Mouse (Mus musculus) adrenal gland, postnatal 25 days (tissue): ENCODE measurements around the gene Lyz1. TPM values are rescaled to one million over a fixed set of nuclear protein-coding genes. Genes with fewer than 3 reads are reported as not detected.
"Not testable (repeated sequence)": the region's sequence is repeated elsewhere in the genome, so short reads cannot be mapped to it uniquely, and the experiment has no call there.

Experiments
- DNase-seq: peaks from one replicate; pipeline ENCODE4 v3.0.0; 2021; ENCODE audit warnings: mixed read lengths
- long read RNA-seq: library from polyadenylated mRNA; stranded (forward); transcript quantifications from one replicate; pipeline ENCODE4 v2.0.0, GENCODE M21; 2021
- total RNA-seq: library from RNA; stranded (reverse); gene quantifications from 2 replicates; pipeline ENCODE4 v1.2.3, GENCODE M21; 2021

Gene Lyz1
- total RNA-seq, result 3.0 and 4.6 TPM in 2 replicates
- long read RNA-seq, partial matches to known transcripts, result 0 of 1 reads
- long read RNA-seq, other reads (novel, unspliced or antisense), result 1 of 1 reads

DNA sequence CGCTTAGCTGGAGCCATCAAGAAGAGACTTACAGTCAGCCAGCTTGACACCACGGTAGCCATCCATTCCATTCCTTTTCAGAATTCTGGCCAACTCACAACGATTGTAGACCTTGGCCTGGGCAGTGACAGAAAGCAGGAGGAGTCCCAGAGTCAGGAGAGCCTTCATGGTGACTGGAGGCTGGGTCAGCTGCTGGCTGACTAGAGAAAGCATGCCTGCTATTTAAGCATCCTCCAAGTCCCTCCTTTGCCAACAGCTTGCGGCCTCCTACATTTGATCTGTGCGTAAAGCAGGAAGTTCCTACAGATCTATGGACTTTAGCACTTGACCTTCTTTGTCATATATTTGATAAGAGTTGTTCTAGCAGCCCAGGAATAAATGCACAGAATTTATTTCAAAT lies at the start of gene Lyz1:
Gene Lyz1, minus strand, starts transcription at position 198 of the 400 bp plus-strand sequence.
- DNase-seq, result no peak

GRCm38 (mm10) chr10:117342406-117342805 lies 49.7 kb upstream of the Lyz1 start:
- DNase-seq, result no peak

DNA sequence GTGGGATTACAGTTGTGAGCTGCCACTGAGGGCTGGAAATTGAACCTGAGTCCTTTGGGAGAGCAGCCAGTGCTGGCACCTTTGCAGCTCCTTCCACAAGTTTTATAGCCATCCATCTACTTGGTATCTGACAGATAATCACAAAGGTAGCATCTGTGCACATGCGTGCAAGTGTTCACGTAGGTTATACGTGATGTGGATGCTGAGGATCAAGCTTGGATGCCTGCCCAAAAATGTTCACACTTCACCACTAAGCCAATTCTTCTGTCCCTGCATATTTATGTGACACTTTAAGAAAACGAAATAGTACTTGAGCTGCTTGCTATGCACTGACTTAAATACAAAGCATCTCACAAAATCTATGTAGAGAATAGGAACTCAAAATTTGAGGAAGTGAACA lies 48.4 kb upstream of the Lyz1 start:
- no peak for DNase-seq

- DNase-seq, result no peak
Measured at GRCm38 (mm10) chr10:117339241-117339640, 46.6 kb upstream of the Lyz1 start.

- no peak for DNase-seq
Measured at GRCm38 (mm10) chr10:117337946-117338345, 45.3 kb upstream of the Lyz1 start.

DNA sequence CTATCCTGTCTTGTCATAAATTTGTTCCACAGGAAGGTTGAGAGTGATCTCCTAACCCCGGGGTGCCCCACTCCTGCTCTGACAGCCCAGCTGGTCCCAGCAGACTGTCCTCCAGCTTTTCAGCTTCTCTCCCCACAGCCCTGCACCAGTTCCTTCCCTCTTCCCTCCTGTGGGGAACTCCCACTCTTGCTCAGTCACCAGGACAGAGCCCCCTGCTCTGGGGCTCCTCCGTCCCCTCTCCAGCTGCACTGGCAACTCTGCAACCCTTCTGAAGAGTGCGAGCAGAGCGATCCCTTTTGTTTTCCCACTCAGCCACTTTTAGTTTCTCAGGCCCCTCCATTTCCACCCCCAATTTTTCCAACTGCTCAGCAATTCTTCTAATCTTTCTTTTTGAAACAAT lies 43.0 kb upstream of the Lyz1 start:
- DNase-seq, result no peak

GRCm38 (mm10) chr10:117330521-117330920 lies 37.9 kb upstream of the Lyz1 start:
- DNase-seq, result no peak

DNA sequence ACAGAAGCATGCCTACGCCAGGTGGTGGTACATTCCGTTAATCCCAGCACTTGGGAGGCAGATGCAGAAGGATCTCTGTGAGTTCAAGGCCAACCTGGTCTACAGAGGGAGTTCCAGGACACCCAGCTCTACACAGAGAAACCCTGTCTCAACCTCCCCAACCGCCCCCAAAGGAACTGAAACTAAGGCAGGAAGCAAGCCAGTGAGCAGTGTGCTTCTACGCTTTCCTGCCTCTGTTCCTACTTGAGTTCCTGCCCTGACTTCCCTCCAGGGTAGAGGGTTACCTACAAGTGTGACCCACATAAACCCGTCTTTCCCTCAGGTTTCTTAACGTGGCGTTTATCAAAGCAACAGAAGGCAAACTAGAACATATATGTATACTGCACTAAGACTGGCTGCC lies 31.1 kb upstream of the Lyz1 start:
- no peak for DNase-seq

DNA sequence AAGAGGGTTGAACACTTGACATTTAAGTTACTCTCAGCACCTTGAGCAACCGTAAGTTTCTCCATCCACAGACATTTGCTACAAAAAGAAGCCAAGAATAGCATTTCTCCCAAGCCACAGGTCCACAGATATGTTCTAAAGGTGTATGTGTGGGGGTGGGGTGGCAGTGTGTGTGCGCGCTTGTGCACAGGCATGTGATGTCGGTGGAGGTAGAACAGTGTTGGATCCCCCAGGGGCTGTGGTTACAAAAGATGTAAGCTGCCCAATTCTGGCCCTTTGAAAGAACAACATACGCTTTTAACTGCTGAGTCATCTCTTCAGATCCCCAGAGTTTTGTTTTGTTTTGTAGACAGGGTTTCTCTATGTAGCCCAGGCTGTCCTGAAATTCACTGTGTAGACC lies 30.0 kb upstream of the Lyz1 start:
- no peak for DNase-seq

GRCm38 (mm10) chr10:117320571-117320981 lies 27.9 kb upstream of the Lyz1 start:
- DNase-seq, result no peak

DNA sequence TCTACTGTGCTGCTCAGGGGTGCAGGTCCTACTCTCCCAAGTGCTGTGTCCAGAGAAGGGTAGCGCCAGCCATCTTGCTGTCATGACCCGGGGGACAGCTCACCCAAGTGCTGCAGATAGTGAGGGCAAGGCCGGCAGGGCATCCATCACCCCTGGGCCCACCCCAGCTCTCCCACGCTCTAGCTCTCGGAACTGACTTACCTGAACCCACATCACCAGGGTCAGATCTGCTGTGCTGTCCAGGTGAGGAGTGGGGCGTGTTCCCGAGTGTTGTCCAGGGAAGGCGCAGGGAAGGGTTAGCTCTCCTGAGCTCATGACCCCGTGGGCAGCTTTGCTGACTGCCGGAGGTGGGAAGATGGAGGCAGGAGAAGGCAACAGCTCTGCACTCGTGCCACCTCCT lies 23.7 kb upstream of the Lyz1 start:
- no peak for DNase-seq

GRCm38 (mm10) chr10:117313133-117313532 lies 20.5 kb upstream of the Lyz1 start:
- no peak for DNase-seq

DNA sequence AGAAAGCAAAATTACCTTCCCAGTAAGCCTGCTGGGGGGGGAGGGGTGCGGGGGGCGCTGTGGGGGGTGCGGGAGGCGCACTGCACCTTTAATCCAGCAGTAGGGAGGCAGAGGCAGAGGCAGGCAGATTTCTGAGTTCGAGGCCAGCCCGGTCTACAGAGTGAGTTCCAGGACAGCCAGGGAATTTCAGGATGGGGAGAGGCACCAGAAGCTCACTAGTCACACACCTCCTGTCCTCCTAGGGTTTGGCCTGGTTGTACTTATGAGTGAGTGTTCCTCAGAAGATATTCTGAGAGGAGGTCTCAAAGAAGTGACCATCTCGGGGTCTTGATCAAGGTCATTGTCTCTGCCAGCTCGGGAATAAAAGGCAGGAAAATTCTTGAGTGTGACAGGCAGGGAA lies 19.5 kb upstream of the Lyz1 start:
- DNase-seq, result no peak

DNA sequence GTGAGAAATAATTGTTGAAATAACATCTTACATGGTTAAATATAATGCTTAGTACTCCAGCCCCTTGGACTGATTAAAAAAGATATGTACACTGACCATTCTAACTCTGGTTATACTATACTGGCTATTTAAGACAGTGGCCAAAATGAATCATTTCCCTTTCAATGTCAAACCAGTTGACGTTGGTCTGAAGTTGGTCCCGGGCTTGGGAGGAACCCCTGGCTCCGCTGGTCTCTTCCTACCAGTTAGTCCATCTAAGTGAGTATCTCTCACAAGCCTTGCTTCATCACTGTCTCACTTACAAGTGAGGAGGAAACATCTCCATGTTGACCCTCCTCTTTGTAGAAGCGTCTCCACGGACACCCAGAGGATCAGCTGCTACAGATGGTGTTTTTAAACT lies 11.7 kb upstream of the Lyz1 start:
- DNase-seq, result no peak

GRCm38 (mm10) chr10:117301688-117302087 lies 9.0 kb upstream of the Lyz1 start:
- no peak for DNase-seq

GRCm38 (mm10) chr10:117299901-117300520 lies 7.3 kb upstream of the Lyz1 start:
- no peak for DNase-seq

GRCm38 (mm10) chr10:117299106-117299505 lies 6.4 kb upstream of the Lyz1 start:
- no peak for DNase-seq

GRCm38 (mm10) chr10:117298336-117298735 lies 5.7 kb upstream of the Lyz1 start:
- no peak for DNase-seq

DNA sequence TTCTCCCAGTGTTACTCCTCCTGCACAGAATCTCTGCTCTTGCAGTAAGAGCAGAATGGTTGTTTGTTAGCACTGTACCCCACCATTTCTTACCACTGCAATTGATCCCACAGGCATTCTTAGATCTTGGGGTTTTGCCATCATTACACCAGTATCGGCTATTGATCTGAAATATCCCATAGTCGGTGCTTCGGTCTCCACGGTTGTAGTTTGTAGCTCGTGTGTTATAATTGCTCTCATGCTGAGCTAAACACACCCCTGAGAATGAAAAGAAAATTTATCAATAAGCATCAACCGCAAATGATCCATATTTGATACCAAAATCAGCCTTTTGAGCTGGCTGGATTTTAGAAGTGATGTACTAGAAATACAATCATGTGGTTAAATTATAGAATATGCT lies 1.7 kb downstream of the Lyz1 start:
- DNase-seq, result not testable (repeated sequence)

GRCm38 (mm10) chr10:117290046-117290870 lies 2.4 kb downstream of the Lyz1 start:
- no peak for DNase-seq

DNA sequence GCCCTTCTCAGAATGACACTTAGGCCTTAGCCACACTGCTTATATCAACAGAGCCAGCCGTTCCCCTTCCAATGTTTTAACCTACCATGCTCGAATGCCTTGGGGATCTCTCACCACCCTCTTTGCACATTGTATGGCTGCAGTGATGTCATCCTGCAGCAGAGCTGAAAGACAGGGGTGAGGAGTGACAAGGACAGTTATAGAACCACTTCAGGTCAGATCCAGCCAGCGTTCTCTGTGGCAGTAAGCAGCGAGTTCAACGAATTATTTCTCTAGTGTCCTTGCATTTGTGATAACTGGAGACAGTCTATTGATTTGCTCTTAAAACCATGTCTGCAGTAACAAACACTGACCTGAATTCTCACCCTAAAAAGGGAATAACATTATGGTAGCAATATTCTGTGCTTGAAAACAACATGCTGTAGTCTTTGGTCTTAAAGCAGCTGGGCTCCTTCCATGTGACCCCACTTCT lies 3.6 kb downstream of the Lyz1 start:
- not testable (repeated sequence) for DNase-seq

DNA sequence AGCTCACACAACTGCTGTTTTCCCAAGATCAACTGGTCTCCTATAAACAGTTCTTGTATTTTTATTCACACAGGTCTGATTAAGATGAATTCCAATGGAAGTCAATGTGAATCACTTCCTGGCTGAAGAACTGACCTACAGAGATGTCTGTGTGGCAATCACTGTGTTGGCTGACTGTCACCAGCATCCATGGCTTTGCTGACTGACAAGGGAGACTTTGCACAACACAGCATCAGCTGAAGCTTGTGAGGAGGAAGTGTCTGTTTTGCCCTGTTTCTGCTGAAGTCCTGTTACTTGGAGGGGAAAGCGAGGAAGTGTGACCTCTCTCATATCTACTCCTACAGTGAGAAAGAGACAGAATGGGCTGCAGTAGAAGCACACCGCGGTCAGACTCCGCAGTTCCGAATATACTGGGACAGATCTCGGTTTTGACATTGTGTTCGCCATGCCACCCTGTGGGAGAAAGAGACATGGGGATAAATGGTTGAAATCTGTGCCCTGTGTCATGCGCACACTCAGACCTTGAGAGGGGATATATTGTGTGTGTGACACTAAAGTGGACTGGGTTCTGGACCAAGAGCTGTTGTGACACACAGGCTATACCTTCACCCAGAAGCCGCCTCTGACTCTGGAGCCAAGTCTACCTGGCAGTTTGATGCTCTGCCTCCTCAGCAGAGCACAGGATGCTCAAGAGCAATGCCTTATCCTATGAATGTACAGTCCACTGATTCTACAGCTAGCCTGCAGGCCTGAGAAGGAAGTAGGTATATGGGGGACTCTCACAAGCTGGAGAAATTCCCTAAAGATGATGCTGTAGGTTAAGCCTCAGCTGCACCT lies 4.3 kb downstream of the Lyz1 start:
- no peak for DNase-seq
